Mouse (Mus musculus): ENCODE results near the gene Aldh18a1.
A peak's percentile ranks its signal among the peaks of the same experiment; 100 is the strongest.

Aldh18a1 gene

DNA sequence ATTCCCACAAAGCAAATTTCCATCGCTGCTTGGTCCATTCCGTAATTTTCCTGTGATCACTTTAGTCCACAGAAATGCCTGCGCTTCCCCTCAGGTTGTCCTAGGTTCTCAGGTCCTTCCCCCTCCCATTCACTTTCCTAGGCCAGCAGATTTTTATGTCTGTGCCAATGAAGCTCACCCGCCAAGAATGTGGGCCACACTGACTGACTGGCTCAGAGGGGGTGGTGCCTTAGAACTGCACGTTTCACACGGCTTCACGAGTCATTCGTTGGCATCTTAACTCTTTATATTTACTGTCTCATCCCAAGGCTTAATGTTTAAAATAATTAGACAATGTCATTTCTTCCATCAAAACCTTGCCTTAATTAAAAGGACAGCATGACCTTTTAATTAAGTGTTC lies 7.6 kb upstream of the Aldh18a1 start:
- Histone ChIP-seq H3K27me3 (ENCODE audit: insufficient read depth, low read length) (no peaks in the 10 kb centered on the region), H3K4me1 (replicated peaks; ENCODE audit: low read depth, low read length) (peaks cover 9% of the 10 kb centered on the region), H3K36me3 (ENCODE audit: insufficient read depth, low read length) (0 out of 2 replicates have a peak, but pooled peaks cover 5% of the 10 kb centered on the region), H3K4me3 (replicated peaks; ENCODE audit: low read length) (no peak overlapping the region), H3K9me3 (ENCODE audit: low read length) (no peaks in the 10 kb centered on the region)
- TF ChIP-seq POU5F1 (IDR thresholded peaks at IDR 0.05; ENCODE audit: borderline replicate concordance, low read length): no peak
- no peak for TF ChIP-seq CTCF (conservative IDR thresholded peaks at IDR 0.05; ENCODE audit: low read length)
- TF ChIP-seq NANOG (IDR thresholded peaks at IDR 0.05; ENCODE audit: borderline replicate concordance, low read length): no peak

DNA sequence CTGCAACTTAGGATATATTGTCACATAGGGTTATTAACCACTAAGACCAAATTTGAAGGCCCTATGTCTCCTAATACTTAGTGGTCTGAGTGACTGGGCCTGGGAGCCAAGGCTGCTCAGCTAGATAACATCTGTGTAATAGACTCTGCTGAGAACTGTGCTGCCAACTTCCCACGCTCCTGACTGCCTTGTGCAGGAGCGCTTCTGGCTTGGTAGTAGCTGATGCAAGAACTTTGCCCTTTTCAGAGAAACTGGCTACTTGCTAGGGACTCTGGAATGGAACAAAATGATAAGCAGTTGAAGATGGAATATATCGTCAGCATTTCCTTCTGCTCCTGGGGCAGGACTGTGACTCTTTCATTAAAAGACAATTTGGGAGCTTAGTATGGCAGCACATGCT lies 7.0 kb upstream of the Aldh18a1 start:
- Histone ChIP-seq H3K4me3 (replicated peaks; ENCODE audit: low read length) (no peak overlapping the region), H3K9me3 (ENCODE audit: low read length) (no peaks in the 10 kb centered on the region), H3K4me1 (replicated peaks; ENCODE audit: low read depth, low read length) (peaks cover 13% of the 10 kb centered on the region), H3K36me3 (ENCODE audit: insufficient read depth, low read length) (0 out of 2 replicates have a peak, but pooled peaks cover 5% of the 10 kb centered on the region), H3K27me3 (ENCODE audit: insufficient read depth, low read length) (0 out of 2 replicates have a peak, but pooled peaks cover 2% of the 10 kb centered on the region)
- TF ChIP-seq NANOG (IDR thresholded peaks at IDR 0.05; ENCODE audit: borderline replicate concordance, low read length): no peak
- no peak for TF ChIP-seq POU5F1 (IDR thresholded peaks at IDR 0.05; ENCODE audit: borderline replicate concordance, low read length)
- no peak for TF ChIP-seq CTCF (conservative IDR thresholded peaks at IDR 0.05; ENCODE audit: low read length)

DNA sequence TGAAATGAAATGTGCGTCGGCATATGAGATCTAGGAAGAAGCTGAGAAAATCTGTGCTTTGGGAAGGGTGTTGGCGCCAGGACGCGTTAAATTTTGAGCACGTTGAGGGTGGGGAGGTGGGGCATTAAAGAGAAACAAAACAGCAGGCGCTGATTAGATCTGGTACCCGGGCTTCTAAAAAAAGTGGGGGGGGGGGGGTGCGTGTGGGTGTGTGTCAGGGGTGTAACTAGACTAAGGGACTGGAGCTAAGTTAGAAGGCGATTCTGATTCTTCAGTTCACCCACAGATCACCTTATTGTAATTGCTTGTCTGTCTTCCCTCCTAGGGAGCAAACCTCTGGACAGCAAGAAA lies 1.2 kb upstream of the Aldh18a1 start:
- H3K27me3 ChIP-seq (ENCODE audit: insufficient read depth, low read length): peaks cover 12% of the 10 kb centered on the region; the same call in 1 of the 2 replicates
- H3K4me1 ChIP-seq (replicated peaks; ENCODE audit: low read depth, low read length): peaks cover 33% of the 10 kb centered on the region
- H3K9me3 ChIP-seq (ENCODE audit: low read length): no peaks in the 10 kb centered on the region
- TF ChIP-seq NANOG (IDR thresholded peaks at IDR 0.05; ENCODE audit: borderline replicate concordance, low read length) (no peak), CTCF (conservative IDR thresholded peaks at IDR 0.05; ENCODE audit: low read length) (no peak), POU5F1 (IDR thresholded peaks at IDR 0.05; ENCODE audit: borderline replicate concordance, low read length) (no peak)
- peaks cover 14% of the 10 kb centered on the region; the same call in 1 of the 2 replicates for H3K36me3 ChIP-seq (ENCODE audit: insufficient read depth, low read length)
- peak overlapping the region; percentile 87 for H3K4me3 ChIP-seq (replicated peaks; ENCODE audit: low read length)

DNA sequence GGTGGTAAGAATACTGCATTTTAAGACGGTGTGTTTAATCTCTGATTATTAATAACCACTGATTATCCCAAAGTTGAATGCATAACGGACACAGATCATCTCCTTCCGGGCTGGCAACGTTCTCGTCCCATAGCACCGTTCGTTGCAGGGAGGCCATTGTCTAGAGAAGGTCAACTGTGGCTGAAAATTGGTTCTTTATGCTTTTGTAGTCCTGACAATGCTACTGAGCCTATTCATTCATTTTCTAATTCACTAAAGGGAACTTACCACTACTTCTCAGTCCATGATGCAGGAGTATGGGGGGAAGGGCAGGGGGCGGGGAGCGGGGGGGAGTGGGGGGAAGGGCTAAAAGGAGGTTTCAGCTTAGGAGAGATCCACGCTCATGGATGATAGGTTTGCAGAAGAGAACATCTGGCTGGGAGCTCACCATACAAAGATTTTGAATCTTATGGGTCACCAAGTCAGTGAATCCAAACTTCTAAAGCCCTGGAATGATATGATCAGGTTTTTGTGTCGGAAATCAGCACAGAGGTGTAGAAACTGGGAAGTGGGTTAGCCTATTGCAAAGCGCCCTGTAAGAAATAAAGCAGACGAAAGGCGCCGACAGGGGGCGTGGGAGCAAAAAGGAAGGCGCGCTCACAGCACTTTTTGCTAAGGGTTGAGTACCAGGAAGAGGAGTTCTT lies 725 bp upstream of the Aldh18a1 start:
- peaks cover 33% of the 10 kb centered on the region for H3K4me1 ChIP-seq (replicated peaks; ENCODE audit: low read depth, low read length)
- no peak for TF ChIP-seq POU5F1 (IDR thresholded peaks at IDR 0.05; ENCODE audit: borderline replicate concordance, low read length)
- TF ChIP-seq CTCF (conservative IDR thresholded peaks at IDR 0.05; ENCODE audit: low read length): peak; percentile 72
- peaks cover 12% of the 10 kb centered on the region; the same call in 1 of the 2 replicates for H3K27me3 ChIP-seq (ENCODE audit: insufficient read depth, low read length)
- H3K9me3 ChIP-seq (ENCODE audit: low read length): no peaks in the 10 kb centered on the region
- peaks cover 17% of the 10 kb centered on the region; the same call in 1 of the 2 replicates for H3K36me3 ChIP-seq (ENCODE audit: insufficient read depth, low read length)
- H3K4me3 ChIP-seq (replicated peaks; ENCODE audit: low read length): peak overlapping the region; percentile 87

DNA sequence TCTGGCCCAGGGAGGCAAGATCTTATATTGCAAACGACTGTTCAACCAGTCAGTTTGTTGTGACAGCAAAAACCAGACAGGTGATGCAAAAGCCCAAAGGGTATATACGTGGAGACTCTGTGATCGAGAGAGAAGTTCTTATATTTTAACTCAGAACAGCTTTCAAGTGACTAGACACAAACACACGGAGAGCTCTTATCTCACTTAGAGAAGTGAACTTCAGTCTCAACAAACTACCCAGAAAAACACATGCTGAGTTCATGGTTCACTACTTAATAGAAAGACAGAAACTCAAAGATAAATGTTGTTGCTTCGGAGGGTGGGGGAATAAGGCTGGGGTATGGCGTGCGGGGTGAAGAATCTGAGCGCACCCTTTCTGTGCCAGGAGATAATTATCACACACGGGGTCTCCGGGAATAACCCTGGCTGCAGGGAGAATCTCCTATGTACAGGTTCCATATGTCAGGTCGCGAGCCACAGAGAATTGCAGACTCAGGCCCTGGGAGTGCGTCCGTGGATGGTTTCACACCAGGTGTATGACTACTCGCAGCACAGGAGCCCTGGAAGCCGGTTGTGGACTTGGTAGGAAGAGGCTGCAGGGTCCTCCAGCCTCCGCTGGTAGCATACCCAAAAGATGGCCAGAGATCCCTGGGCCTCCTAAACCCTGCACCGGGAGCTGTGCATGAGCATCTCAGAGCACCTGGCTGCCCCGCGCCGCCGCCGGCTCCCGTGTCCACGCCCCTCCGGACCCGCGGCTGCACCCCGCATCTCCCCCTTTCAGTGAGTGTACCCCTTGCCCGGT lies 571 bp downstream of the Aldh18a1 start:
- Histone ChIP-seq H3K4me3 (replicated peaks; ENCODE audit: low read length) (peak overlapping the region; percentile 87), H3K36me3 (ENCODE audit: insufficient read depth, low read length) (peaks cover 29% of the 10 kb centered on the region), H3K27me3 (ENCODE audit: insufficient read depth, low read length) (peaks cover 12% of the 10 kb centered on the region; the same call in 1 of the 2 replicates), H3K9me3 (ENCODE audit: low read length) (no peaks in the 10 kb centered on the region), H3K4me1 (replicated peaks; ENCODE audit: low read depth, low read length) (peaks cover 33% of the 10 kb centered on the region)
- TF ChIP-seq NANOG (IDR thresholded peaks at IDR 0.05; ENCODE audit: borderline replicate concordance, low read length): no peak

DNA sequence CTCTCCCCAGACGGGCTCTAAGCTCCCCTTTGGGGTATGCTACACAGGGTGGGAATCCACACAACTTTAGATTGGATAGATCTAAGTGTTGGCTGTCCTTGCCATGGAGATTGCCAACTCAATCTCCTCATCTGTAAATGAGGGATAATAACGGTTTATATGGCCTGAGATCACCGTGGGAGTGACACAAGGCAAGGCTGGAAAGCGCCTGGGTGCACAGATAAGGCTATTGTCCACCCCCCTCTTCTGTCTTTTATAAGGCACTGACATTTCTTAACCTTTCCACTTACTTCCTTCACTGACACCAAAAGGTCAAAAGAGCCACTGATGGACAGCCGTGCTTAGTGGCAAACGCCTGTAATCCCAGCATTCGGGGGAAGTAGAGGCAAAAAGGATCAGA lies 1.4 kb downstream of the Aldh18a1 start:
- no peaks in the 10 kb centered on the region for H3K9me3 ChIP-seq (ENCODE audit: low read length)
- TF ChIP-seq NANOG (IDR thresholded peaks at IDR 0.05; ENCODE audit: borderline replicate concordance, low read length): no peak
- no peak for TF ChIP-seq POU5F1 (IDR thresholded peaks at IDR 0.05; ENCODE audit: borderline replicate concordance, low read length)

DNA sequence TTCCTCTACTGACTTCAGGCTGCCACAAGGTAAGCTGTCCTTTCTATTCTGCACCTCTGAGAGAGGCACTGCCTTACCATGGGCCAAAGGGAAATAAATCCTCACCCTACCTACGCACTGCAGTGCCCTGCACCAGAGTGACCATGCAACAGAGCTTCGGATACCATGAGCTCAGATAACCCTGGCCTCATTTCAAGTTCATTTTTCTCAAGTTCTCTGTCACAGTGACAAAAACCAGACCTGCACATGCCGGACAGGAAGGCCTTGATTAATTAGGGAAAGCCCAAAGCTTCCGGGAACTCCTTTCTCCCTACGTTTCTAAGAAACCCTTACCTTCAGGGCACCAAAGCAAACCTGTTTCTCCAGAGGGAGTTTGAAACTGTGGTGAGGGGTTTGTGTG lies 6.6 kb downstream of the Aldh18a1 start:
- H3K9me3 ChIP-seq (ENCODE audit: low read length): no peaks in the 10 kb centered on the region
- peaks cover 82% of the 10 kb centered on the region for H3K36me3 ChIP-seq (ENCODE audit: insufficient read depth, low read length)
- TF ChIP-seq CTCF (conservative IDR thresholded peaks at IDR 0.05; ENCODE audit: low read length): no peak
- TF ChIP-seq NANOG (IDR thresholded peaks at IDR 0.05; ENCODE audit: borderline replicate concordance, low read length): no peak
- no peak for TF ChIP-seq POU5F1 (IDR thresholded peaks at IDR 0.05; ENCODE audit: borderline replicate concordance, low read length)
- no peaks in the 10 kb centered on the region for H3K27me3 ChIP-seq (ENCODE audit: insufficient read depth, low read length)
- no peak overlapping the region for H3K4me3 ChIP-seq (replicated peaks; ENCODE audit: low read length)
- peaks cover 3% of the 10 kb centered on the region; the same call in 1 of the 2 replicates for H3K4me1 ChIP-seq (replicated peaks; ENCODE audit: low read depth, low read length)

More for the DNA sequence above, 1.4 kb downstream of the Aldh18a1 start:
- Histone ChIP-seq H3K4me1 (replicated peaks; ENCODE audit: low read depth, low read length) (peaks cover 33% of the 10 kb centered on the region), H3K4me3 (replicated peaks; ENCODE audit: low read length) (peak overlapping the region; percentile 87; the same call in 1 of the 2 replicates), H3K27me3 (ENCODE audit: insufficient read depth, low read length) (peaks cover 12% of the 10 kb centered on the region; the same call in 1 of the 2 replicates), H3K36me3 (ENCODE audit: insufficient read depth, low read length) (peaks cover 37% of the 10 kb centered on the region)

DNA sequence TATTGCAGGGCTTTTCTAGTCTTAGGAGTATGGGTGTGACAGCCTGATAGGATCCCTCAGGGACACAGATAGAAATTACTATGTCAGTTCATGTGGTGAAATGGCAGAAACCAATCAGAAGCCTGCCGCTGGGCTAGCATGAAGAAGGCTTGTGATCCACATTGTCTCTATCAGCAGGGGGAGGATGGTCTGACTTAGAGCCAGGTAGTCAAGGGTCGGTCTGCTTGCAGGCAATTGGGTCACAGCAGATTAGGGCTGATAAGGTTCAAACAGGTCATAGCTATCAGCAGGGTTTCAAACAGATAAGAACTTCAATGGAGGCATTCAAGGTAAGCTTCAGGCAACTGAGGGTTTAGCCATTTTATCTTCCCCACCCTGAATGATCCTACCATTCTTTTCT lies 7.4 kb downstream of the Aldh18a1 start:
- no peaks in the 10 kb centered on the region for H3K4me1 ChIP-seq (replicated peaks; ENCODE audit: low read depth, low read length)
- H3K4me3 ChIP-seq (replicated peaks; ENCODE audit: low read length): no peak overlapping the region
- peaks cover 85% of the 10 kb centered on the region for H3K36me3 ChIP-seq (ENCODE audit: insufficient read depth, low read length)
- TF ChIP-seq POU5F1 (IDR thresholded peaks at IDR 0.05; ENCODE audit: borderline replicate concordance, low read length): no peak
- no peak for TF ChIP-seq NANOG (IDR thresholded peaks at IDR 0.05; ENCODE audit: borderline replicate concordance, low read length)
- no peak for TF ChIP-seq CTCF (conservative IDR thresholded peaks at IDR 0.05; ENCODE audit: low read length)
- H3K27me3 ChIP-seq (ENCODE audit: insufficient read depth, low read length): no peaks in the 10 kb centered on the region
- H3K9me3 ChIP-seq (ENCODE audit: low read length): no peaks in the 10 kb centered on the region

Data from E14TG2a.4 (cell line).